Mouse (Mus musculus): Measurements from ENCODE around the gene Mfrp. TPM values are rescaled to one million over a fixed set of nuclear protein-coding genes. Genes with fewer than 3 reads are reported as not detected.

Mfrp gene
- polyA plus RNA-seq, 1 experiment = 0.95 TPM

DNA sequence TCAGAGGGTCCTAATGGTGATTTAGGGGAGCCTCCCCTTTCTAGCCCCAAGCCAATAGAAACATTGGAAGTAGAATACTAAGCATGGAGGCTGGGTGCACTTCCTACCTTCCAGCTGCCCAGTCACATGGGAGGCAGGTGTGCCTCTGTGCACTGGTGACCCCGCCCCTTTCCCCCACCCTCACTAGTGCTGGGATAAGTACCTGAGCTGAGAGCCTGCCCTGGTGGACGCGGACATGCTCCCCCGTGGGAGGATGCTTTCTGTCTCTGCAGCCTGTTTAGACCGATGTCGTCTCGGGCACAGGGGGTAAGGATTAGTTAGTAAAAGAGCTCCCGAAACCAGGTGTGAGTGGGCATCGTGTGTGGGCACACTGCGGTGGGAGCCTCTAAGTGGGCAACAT lies 14.6 kb upstream of the Mfrp start:
- Histone ChIP-seq H3K27ac (ENCODE audit: control insufficient read depth, insufficient read depth, low read depth, low read length, poor library complexity) (no peak overlapping the region), H3K4me3 (replicated peaks; ENCODE audit: control insufficient read depth, low read depth, low read length) (no peak overlapping the region), H3K4me1 (ENCODE audit: control insufficient read depth, insufficient read depth, low read length) (peaks cover 11% of the 10 kb centered on the region)
- no peak for TF ChIP-seq POLR2A (IDR thresholded peaks at IDR 0.05; ENCODE audit: borderline replicate concordance, control insufficient read depth, low read depth, low read length)
- no peak for TF ChIP-seq CTCF (IDR thresholded peaks at IDR 0.05; ENCODE audit: control insufficient read depth, insufficient read depth, low read length)
- WGBS = 79% methylated on average over 10 of the region's 10 CpGs

DNA sequence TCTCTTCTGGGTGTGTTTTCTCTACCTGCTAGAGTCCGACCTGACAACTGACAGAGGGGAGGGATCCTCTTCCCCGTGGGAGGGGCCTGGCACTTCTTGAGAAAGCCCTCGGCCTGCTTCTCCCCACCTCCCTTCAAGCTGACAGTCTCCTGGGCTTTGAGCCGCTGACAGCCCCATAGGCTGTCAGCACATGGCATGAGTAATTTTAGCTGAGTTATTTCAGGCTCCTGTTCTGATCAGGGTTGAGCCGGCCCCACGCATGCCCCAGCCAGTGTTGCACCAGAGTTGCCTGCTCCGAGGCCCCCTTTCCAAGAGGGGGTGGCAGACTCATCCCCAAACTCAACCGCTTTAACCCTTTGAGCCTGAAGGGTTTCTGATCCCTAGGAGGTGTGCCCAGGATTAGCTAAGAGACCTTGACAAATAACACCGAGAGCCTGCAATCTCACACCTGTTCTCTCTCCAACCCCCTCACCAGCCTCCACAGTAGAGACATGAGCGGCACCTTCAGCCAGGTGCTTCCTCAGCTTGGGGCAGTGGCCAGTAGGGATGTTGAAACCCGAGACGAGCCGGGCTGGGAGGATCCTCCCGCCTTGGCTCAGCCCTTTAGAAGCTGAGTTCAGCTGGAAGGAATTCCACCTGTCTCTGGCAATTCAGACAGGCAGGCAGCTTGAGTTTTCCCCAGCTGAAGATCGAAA lies 13.6 kb upstream of the Mfrp start:
- H3K27ac ChIP-seq (ENCODE audit: control insufficient read depth, insufficient read depth, low read depth, low read length, poor library complexity) = peak overlapping the region; percentile 39
- H3K4me3 ChIP-seq (replicated peaks; ENCODE audit: control insufficient read depth, low read depth, low read length) = no peak overlapping the region
- TF ChIP-seq POLR2A (IDR thresholded peaks at IDR 0.05; ENCODE audit: borderline replicate concordance, control insufficient read depth, low read depth, low read length) (no peak), CTCF (IDR thresholded peaks at IDR 0.05; ENCODE audit: control insufficient read depth, insufficient read depth, low read length) (no peak)
- H3K4me1 ChIP-seq (ENCODE audit: control insufficient read depth, insufficient read depth, low read length) = peaks cover 9% of the 10 kb centered on the region
- 22% methylated on average over 15 of the region's 15 CpGs for WGBS

DNA sequence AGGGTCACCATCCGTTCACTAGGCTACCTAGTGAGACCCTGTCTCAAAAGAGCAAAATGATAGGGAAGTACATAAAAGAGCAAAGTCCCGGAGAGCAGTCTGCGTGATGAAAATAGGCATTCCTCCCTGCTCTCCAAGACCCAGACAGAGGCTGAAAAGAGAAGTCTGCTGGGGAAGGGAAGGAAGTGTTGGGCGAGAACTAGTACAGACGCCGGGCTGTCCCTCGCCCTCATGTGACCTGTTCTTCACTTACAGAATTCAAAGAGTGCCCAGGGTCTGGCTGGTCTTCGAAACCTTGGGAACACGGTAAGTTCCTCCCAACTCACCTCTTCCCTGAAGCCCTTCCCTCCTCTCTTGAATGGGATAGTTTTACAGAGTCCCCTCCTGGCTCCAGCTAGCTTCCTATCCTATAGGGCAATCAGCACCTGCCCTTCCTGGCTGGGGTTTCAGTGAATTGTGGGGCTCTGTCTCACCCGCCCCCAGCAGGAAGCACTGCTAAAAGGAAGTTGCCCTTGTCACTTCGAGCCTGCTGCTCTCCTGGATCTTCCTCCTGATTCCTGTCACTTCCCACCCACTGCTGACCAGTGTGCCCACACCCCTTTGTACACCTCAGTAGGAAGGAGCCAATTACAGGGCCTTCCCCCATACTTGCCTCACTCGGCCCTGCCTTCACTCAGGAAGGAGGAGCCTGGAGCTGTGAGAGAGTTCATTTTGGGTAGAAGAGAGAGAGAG lies 12.5 kb upstream of the Mfrp start:
- peak overlapping the region; percentile 62 for H3K27ac ChIP-seq (ENCODE audit: control insufficient read depth, insufficient read depth, low read depth, low read length, poor library complexity)
- 7% methylated on average over 12 of the region's 12 CpGs for WGBS
- H3K4me3 ChIP-seq (replicated peaks; ENCODE audit: control insufficient read depth, low read depth, low read length) = no peak overlapping the region
- peaks cover 6% of the 10 kb centered on the region for H3K4me1 ChIP-seq (ENCODE audit: control insufficient read depth, insufficient read depth, low read length)
- TF ChIP-seq POLR2A (IDR thresholded peaks at IDR 0.05; ENCODE audit: borderline replicate concordance, control insufficient read depth, low read depth, low read length) = no peak
- TF ChIP-seq CTCF (IDR thresholded peaks at IDR 0.05; ENCODE audit: control insufficient read depth, insufficient read depth, low read length) = no peak

DNA sequence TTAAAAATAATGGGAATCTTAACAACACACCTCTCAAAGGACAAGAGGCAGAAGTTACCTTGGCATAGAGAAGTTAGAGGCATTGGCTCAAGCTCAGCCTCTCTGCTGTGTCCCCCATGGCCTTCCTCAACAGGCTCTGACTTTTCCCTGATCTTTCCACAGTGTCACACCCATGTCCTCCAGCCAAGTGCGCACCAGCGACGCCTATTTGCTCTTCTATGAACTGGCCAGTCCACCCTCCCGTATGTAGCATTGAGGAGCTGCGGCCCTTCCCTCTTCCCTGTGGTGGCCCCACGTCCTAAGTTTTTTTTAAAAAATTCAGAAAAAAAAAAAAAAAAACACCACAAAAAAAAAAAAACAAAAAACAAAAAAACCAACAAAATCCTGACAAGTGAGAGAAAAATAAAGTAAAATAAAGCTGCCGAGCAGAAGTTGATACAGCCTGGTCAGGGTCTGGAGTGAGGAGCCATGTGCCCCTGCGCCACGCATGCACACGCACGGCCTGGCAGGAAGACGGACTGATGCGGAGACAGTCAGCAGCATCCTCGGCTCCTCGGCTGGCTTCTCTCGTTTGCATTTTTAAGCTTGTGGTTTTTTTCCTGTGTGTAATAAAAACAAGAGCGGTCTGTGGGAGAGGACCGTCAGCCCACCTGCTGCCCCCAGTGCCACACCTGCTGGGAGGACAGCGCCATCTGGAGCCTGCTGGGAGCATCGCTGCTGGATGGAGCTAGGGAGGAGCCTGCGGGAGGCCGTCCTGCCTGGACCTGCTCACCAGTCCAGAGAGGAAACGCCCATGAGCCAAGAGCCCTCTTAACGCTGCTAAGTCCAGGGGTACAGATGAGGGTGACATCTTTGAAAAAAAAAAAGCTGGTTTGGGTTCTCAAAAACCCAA lies 7.7 kb upstream of the Mfrp start:
- H3K4me1 ChIP-seq (ENCODE audit: control insufficient read depth, insufficient read depth, low read length) = peaks cover 3% of the 10 kb centered on the region; the same call in 1 of the 2 replicates
- H3K4me3 ChIP-seq (replicated peaks; ENCODE audit: control insufficient read depth, low read depth, low read length) = no peak overlapping the region
- WGBS = 39% methylated on average over 24 of the region's 24 CpGs

DNA sequence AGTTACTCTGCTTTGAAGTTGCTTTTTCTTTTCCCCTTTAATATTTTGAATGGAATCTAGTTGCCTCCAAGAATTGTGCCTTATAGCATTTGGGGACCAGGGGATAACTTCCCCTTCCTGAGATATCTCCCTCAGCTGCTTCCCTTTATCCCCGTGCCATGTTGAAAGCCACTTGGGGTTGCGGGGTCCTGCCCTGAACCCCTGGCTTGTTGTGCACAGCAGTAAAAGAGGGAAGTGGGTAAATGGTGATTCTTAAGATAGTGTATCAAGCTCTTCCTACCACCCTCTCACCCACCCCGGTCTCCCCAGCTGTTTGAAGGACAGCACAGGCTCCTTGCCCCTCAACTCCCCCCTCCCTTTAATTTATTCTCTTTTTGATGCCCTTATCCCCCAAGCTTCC lies 6.8 kb upstream of the Mfrp start:
- no peak overlapping the region for H3K27ac ChIP-seq (ENCODE audit: control insufficient read depth, insufficient read depth, low read depth, low read length, poor library complexity)
- no peaks in the 10 kb centered on the region; the same call in 1 of the 2 replicates for H3K4me1 ChIP-seq (ENCODE audit: control insufficient read depth, insufficient read depth, low read length)
- WGBS = 18% methylated on average over 3 of the region's 3 CpGs
- TF ChIP-seq CTCF (IDR thresholded peaks at IDR 0.05; ENCODE audit: control insufficient read depth, insufficient read depth, low read length) = no peak
- TF ChIP-seq POLR2A (IDR thresholded peaks at IDR 0.05; ENCODE audit: borderline replicate concordance, control insufficient read depth, low read depth, low read length) = no peak
- no peak overlapping the region for H3K4me3 ChIP-seq (replicated peaks; ENCODE audit: control insufficient read depth, low read depth, low read length)

More for the DNA sequence above, 7.7 kb upstream of the Mfrp start:
- no peak overlapping the region for H3K27ac ChIP-seq (ENCODE audit: control insufficient read depth, insufficient read depth, low read depth, low read length, poor library complexity)
- peak; percentile 88 for TF ChIP-seq CTCF (IDR thresholded peaks at IDR 0.05; ENCODE audit: control insufficient read depth, insufficient read depth, low read length)
- no peak for TF ChIP-seq POLR2A (IDR thresholded peaks at IDR 0.05; ENCODE audit: borderline replicate concordance, control insufficient read depth, low read depth, low read length)

DNA sequence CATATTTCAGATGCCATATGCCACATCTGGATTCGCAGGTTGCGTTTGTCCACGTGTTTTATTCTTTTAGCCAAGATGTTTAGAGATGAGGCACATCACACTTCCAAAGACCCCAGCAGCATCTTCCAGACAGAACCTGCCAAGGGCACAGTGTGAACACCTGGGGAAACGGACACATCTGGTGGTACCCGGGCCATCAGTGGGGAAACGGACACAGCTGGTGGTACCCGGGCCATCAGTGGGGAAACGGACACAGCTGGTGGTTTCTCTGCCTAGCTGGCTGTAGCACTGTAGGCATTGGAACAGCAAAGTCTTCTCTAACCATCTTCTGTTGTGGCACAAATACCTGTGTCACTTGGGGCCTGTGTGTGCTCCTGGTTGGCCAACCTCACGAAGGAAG lies 5.7 kb upstream of the Mfrp start:
- Histone ChIP-seq H3K4me1 (ENCODE audit: control insufficient read depth, insufficient read depth, low read length) (no peaks in the 10 kb centered on the region; the same call in 1 of the 2 replicates), H3K27ac (ENCODE audit: control insufficient read depth, insufficient read depth, low read depth, low read length, poor library complexity) (no peak overlapping the region), H3K4me3 (replicated peaks; ENCODE audit: control insufficient read depth, low read depth, low read length) (no peak overlapping the region)
- WGBS = 84% methylated on average over 9 of the region's 9 CpGs
- TF ChIP-seq POLR2A (IDR thresholded peaks at IDR 0.05; ENCODE audit: borderline replicate concordance, control insufficient read depth, low read depth, low read length) (no peak), CTCF (IDR thresholded peaks at IDR 0.05; ENCODE audit: control insufficient read depth, insufficient read depth, low read length) (no peak)

DNA sequence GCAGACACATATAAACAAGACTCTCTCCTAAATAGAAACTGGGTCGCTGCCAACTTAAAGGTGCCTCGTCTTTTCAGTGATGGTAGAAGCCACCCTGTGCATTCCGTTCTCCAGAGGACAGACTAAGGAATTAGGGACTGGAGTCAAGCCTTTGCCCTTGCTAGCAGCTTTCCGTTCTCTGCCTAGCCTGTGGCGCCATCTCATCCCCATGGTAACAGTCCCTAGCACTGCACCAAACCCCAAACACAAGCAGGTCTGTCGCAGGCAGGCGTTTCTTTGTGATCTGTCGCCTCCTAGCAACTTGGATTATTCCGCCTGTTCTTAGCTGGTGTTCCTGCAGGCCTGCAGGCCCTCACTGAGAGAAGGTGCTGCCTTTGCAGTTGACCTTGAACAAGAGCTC lies 5.0 kb upstream of the Mfrp start:
- TF ChIP-seq POLR2A (IDR thresholded peaks at IDR 0.05; ENCODE audit: borderline replicate concordance, control insufficient read depth, low read depth, low read length) (no peak), CTCF (IDR thresholded peaks at IDR 0.05; ENCODE audit: control insufficient read depth, insufficient read depth, low read length) (no peak)
- Histone ChIP-seq H3K27ac (ENCODE audit: control insufficient read depth, insufficient read depth, low read depth, low read length, poor library complexity) (no peak overlapping the region), H3K4me1 (ENCODE audit: control insufficient read depth, insufficient read depth, low read length) (no peaks in the 10 kb centered on the region; the same call in 1 of the 2 replicates), H3K4me3 (replicated peaks; ENCODE audit: control insufficient read depth, low read depth, low read length) (no peak overlapping the region)
- 84% methylated on average over 9 of the region's 9 CpGs for WGBS

DNA sequence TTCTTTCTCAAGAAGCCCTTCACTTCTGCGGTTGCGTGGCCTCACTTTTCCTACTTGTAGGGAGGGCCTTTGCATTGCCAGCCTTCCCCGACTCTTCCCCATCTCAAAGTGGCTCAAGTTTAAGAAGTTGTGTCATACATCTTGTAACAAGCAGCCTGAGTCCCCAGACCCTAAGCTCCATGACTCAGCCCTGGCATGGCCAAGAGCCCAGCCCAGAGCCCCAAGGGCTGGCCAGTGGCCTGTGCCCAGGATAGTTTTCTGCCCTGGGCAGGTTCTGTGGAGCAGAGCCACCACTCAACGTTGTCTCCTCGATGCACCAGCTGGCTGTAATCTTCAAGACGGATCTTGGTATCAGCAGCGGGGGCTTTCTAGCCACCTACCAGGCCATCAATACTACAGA lies 3.4 kb downstream of the Mfrp start:
- TF ChIP-seq CTCF (IDR thresholded peaks at IDR 0.05; ENCODE audit: control insufficient read depth, insufficient read depth, low read length) (no peak), POLR2A (IDR thresholded peaks at IDR 0.05; ENCODE audit: borderline replicate concordance, control insufficient read depth, low read depth, low read length) (no peak)
- peak overlapping the region; percentile 57 for H3K27ac ChIP-seq (ENCODE audit: control insufficient read depth, insufficient read depth, low read depth, low read length, poor library complexity)
- 71% methylated on average over 7 of the region's 7 CpGs for WGBS
- H3K4me3 ChIP-seq (replicated peaks; ENCODE audit: control insufficient read depth, low read depth, low read length) = no peak overlapping the region
- H3K4me1 ChIP-seq (ENCODE audit: control insufficient read depth, insufficient read depth, low read length) = peaks cover 1% of the 10 kb centered on the region; the same call in 1 of the 2 replicates

Data from bone marrow, adult 2 months (tissue).